Mouse (Mus musculus) heart, postnatal 10 days (tissue): ENCODE data around the gene Med1. TPM values are rescaled to one million over a fixed set of nuclear protein-coding genes. Genes with fewer than 3 reads are reported as not detected.
"Not testable (repeated sequence)": the region's sequence is repeated elsewhere in the genome, so short reads cannot be mapped to it uniquely, and the experiment has no call there.

Experiments
- DNase-seq, 2 experiments: peaks; one replicate each; pipeline ENCODE4 v3.0.0; 2021
- intact Hi-C: fragments of 180-260 bp; cut with DNase I; formaldehyde crosslinking; loops from one replicate; pipeline ENCODE4 v1.15.1; 2025
- total RNA-seq, 2 experiments: library from RNA; stranded (reverse); gene quantifications; 2 replicates each; pipeline ENCODE4 v1.2.3; 2021

Med1 gene
- 10 to 100 TPM; 45.9 to 46.5 TPM for total RNA-seq

DNA sequence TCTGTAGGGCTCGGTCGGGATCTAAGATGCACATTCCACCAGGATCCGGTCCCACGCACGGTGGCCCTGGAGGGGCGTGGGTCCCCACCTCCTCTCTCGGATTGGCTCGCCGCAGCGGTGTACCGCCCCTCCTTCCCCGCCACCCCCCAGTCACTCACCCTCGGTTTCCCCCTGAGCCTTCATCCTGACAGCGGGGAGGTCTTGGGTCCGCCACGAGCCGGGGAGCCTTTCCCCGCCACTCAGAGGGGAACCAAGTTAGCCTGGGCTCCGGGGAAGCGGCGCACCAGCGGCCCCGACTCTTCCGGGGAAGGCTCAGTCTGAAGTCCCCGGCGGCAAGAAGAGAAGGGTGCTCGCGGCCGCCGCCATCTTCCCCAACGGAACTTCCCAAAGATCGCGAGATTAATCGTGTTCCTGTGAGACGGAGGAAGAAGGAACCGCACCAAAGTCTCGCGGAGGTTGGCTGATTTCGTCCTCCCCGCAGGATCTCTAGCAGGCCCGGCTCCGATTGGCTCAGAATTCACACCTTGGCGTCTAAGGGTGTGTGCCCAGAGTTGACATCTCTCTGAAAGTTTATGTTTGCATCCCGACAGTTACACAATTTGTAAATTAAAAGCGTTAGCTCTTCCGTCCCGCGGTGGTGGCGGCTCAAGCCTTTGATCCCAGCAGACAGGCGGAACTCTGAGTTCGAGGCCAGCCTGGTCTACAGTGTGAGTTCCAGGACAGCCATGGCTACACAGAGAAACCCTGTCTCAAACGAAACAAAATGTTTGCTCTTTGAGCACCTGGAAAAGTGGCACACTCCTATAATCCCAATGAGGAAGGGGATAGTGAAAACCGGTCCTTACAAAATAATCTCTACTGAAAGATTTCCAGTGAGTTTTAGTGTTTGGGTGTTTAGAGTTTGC, at the start of gene Med1:
Med1 (minus strand) TSS at position 393 of the 905 bp plus-strand sequence.
- intact Hi-C loops: no loop called here
- peak; percentile 95 to 96 for DNase-seq

GRCm38 (mm10) chr11:98238995-98239394, 45.9 kb upstream of the Med1 start:
- intact Hi-C loops: no loop called here
- no peak for DNase-seq

GRCm38 (mm10) chr11:98238416-98238815, 45.3 kb upstream of the Med1 start:
- DNase-seq: no peak
- intact Hi-C loops: no loop called here

GRCm38 (mm10) chr11:98226349-98226748, 33.3 kb upstream of the Med1 start:
- DNase-seq: no peak
- intact Hi-C loops: no loop called here

DNA sequence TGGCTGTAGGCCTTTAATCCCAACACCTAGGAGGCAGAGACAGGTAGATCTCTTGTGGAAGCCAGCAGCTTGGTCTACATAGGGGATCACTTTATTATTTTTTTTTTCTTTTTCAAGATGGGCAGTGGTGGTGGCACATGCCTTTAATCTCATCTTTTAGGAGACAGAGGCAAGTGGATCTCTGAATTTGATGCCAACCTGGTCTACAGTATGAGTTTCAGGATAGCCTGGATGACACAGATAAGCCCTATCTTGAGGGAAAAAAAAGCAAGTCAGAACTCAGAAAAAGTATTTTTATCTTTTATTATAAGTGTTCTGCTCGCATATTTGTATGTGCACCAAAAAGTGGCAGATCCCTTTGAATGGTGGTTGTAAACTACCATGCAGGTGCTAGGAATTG, 20.2 kb upstream of the Med1 start:
- intact Hi-C loops: no loop called here

GRCm38 (mm10) chr11:98209661-98210060, 16.6 kb upstream of the Med1 start:
- DNase-seq, intact Hi-C loops: not testable (repeated sequence)

More for the DNA sequence above, 20.2 kb upstream of the Med1 start:
- no peak for DNase-seq

DNA sequence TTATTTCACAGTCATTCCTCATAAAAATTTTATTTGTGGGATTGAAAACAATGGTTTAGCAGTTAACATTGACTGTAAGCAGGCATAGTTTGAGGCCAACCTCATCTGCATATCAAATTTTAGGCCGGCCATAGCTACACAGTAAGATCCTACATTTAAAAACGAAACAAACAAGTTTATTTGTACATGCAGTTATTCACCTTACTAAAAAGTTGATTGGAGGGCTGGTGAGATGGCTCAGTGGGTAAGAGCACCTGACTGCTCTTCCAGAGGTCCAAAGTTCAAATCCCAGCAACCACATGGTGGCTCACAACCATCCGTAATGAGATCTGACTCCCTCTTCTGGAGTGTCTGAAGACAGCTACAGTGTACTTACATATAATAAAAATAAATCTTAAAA, 13.2 kb upstream of the Med1 start:
- DNase-seq, intact Hi-C loops: not testable (repeated sequence)

DNA sequence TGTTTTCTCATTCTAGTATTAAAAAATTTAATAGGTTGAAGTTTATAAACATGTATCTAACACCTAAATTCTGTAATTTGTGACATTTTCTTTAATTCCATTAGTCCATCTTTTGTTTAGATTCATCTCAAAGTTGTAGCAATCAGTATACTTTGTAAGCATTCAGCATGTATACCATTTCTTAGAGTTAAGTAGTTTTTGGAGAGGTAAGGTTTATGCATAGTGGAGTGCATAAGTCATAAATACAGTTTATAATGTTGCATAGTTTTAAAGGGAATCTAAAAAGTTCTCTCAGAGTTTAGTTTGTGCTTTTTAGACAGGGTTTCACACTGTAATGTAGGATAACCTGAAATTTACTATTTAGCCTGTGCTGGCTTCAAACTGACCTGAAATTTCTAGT, 12.4 kb upstream of the Med1 start:
- DNase-seq: no peak
- intact Hi-C loops: no loop called here

DNA sequence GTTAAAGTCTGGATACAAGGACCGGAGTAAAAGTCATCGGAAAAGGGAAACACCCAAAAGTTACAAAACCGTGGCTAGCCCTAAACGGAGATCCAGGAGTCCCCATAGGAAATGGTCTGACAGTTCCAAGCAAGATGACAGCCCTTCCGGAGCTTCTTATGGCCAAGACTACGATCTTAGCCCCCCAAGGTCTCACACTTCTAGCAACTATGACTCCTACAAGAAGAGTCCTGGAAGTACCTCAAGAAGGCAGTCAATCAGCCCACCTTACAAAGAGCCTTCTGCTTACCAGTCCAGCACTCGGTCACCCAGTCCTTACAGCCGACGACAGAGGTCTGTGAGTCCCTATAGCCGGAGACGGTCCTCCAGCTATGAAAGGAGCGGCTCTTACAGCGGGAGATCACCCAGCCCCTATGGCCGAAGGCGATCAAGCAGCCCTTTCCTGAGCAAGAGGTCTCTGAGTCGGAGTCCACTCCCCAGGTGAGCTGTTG, 10.9 kb upstream of the Med1 start:
- intact Hi-C loops: no loop called here
- DNase-seq: peak; percentile 39 to 41

GRCm38 (mm10) chr11:98203351-98203911, 10.3 kb upstream of the Med1 start:
- peak in 1 of 2 experiments; percentile 74 for DNase-seq
- intact Hi-C loops: no loop called here

- intact Hi-C loops: no loop called here
Measured at GRCm38 (mm10) chr11:98202641-98203350, 9.7 kb upstream of the Med1 start, which contains the start of gene Cdk12. Gene Cdk12, plus strand, starts transcription at chr11:98203059.

DNA sequence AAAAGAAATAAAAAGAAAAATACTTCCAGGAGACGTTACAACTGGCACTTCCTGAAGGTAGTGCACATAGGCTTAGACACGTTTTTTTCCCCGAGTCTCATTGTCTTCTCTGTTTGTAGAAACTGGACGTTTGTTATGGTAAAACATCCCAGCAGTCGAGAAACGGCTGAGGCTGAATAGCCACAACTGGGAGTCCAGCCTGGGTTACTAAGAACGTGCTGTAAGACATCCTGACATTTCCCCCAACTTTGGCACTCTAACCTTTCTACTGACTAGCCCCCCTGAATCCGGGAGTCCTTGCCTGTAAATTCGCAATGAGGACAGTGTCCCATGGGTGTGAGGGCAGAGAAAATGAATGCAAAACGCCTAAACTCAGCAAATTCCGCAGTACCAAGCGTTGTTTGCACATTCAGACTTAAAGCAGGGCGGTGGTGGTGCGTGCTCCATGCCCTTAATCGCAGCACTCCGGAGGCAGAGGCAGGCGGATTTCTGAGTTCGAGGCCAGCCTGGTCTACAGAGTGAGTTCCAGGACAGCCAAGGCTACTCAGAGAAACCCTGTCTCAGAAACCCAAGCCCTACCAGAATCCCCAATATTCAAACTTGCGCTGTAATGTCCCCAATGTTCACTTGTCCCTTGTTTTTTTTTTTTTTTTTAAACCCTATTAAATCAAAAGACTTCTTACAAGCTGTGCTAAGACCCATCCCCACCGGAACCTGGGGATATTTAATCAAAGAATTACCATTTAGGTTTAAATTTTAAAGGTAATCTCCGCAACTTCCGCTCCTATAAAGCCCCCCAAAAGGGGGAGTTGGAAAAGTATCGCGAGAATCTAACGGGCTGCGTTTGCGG, 8.9 kb upstream of the Med1 start:
- intact Hi-C loops: loop anchor here (2.0 kb wide), 1 partner anchor 171 kb away; no protein-coding TSS in a partner anchor
- peak; percentile 47 to 61 for DNase-seq

More at GRCm38 (mm10) chr11:98202641-98203350, 9.7 kb upstream of the Med1 start, which contains the start of gene Cdk12:
- peak; percentile 97 for DNase-seq

- DNase-seq: peak in 1 of 2 experiments; percentile 15
- intact Hi-C loops: no loop called here
Measured at GRCm38 (mm10) chr11:98190820-98191219, 2.3 kb downstream of the Med1 start.

DNA sequence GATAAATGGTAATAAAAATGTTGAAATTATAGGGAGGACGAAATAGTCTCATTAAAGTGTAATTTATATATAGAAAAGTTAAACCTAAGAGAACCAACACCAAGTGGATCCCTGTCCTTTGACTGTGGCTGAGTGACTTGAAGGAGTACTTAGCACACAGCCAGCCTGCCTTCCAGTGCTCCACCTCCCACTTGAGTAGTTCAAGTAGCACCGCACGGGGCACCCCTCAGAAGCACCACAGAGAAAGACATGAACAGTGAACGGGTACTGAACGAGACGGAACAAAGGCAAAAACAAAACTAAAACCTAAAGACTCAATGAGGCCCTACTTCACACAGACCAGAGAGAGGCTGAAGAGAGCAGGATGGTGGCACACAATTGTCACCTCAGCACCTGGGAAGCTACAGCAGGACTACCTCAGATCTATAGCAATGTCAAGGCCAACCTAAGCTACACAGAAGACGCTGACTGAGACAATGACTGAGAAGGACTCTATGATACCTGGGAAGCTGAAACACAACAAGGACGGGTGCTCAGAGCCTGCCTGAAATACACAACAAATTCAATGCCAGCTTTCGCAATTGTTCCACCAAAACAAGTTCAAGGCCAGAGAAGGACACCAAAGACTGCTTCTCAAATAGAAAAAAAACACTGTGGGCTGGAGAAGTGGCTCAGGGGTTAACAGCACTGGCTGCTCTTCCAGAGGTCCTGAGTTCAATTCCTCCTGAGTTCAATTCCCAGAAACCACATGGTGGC, 5.3 kb downstream of the Med1 start:
- no peak for DNase-seq
- intact Hi-C loops: no loop called here

DNA sequence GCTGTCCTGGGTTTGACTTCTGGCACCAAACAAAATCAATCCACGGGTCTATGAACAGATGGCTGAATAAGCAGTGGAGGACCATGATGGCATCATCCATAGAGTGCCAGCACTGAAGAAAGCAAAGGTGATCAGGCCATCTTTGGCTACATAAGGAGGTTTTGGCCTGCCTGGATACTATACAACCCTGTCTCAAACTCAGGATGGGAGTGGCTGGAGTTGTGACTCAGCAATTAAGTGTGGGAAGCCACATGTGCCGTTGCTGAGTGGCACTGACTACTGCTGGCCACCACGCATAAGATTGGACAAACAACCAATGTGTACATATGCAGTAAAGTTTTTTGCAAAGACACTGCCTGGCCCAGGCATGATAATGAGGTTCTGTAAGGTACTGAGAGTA, 10.9 kb downstream of the Med1 start:
- intact Hi-C loops, DNase-seq: not testable (repeated sequence)

GRCm38 (mm10) chr11:98168400-98168799, 24.7 kb downstream of the Med1 start:
- no peak for DNase-seq
- intact Hi-C loops: loop anchor here (5.0 kb wide), 1 partner anchor 64 kb away; no protein-coding TSS in a partner anchor

GRCm38 (mm10) chr11:98155094-98155493, 38.0 kb downstream of the Med1 start:
- intact Hi-C loops: no loop called here
- DNase-seq: no peak

GRCm38 (mm10) chr11:98150625-98151156, 42.4 kb downstream of the Med1 start:
- intact Hi-C loops: no loop called here
- no peak for DNase-seq
